Mouse (Mus musculus) liver, embryonic 14.5 days (tissue): ENCODE measurements around the gene Mink1.

Experiments used
- CTCF ChIP-seq: IDR thresholded peaks from 2 replicates; pipeline ENCODE4 v1.5.1; 2016; ENCODE audit warnings: antibody characterized with exemption, low read depth, control low read depth
- EP300 ChIP-seq: IDR thresholded peaks from 2 replicates; pipeline ENCODE4 v1.6.1; 2016; ENCODE audit warnings: antibody characterized with exemption, low read depth

- TF ChIP-seq EP300 (no peak), CTCF (no peak)
Measured at GRCm38 (mm10) chr11:70651391-70651790, 88.7 kb downstream of the Mink1 start.
